Mouse (Mus musculus): Measurements from ENCODE around the gene Xrcc4. TPM values are rescaled to one million over a fixed set of nuclear protein-coding genes. Genes with fewer than 3 reads are reported as not detected.

The Xrcc4 gene
- polyA plus RNA-seq, 2 experiments: 6.2 to 10.3 TPM

DNA sequence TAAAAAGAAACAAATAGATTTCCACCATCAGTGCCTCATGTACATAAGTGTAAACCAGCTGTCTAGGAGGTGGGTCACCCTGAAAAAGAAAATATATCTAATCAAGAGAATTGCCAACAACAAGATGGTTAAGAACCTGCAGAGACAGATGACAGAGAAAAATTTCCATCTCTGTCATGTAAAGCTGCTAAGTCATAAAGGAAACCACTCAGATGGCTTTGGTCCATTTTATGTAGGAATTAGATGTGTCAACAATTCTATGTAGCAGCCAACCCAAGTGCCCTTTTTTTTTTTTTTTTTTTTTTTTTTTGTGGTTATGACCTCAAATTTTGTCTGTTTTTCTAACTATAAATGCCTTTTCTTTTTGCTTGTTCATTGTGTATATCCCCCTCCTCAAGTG is 12.1 kb upstream of the Xrcc4 start:
- no peak overlapping the region for H3K4me2 ChIP-seq (replicated peaks; ENCODE audit: low read depth, low read length, severe bottlenecking)
- H3K27ac ChIP-seq (replicated peaks; ENCODE audit: low read depth, low read length): no peak overlapping the region
- DNase-seq (ENCODE audit: low spot score) (no peak), ATAC-seq (ENCODE audit: low FRiP score, low read depth) (no peak)
- no peak overlapping the region for H3K9ac ChIP-seq (ENCODE audit: low read depth, low read length, severe bottlenecking)
- H3K36me3 ChIP-seq (ENCODE audit: control insufficient read depth, insufficient read depth, low read length): peaks cover 55% of the 10 kb centered on the region
- H3K27me3 ChIP-seq (ENCODE audit: control insufficient read depth, insufficient read depth, low read length): no peaks in the 10 kb centered on the region
- H3K4me1 ChIP-seq (ENCODE audit: control insufficient read depth, insufficient read depth, low read length): no peaks in the 10 kb centered on the region
- H3K9me3 ChIP-seq (ENCODE audit: control insufficient read depth, low read length): no peaks in the 10 kb centered on the region
- no peak for TF ChIP-seq POLR2A (IDR thresholded peaks at IDR 0.05; ENCODE audit: borderline replicate concordance, extremely low read depth, insufficient read depth, insufficient read length)
- no peak overlapping the region for H3K4me3 ChIP-seq (replicated peaks; ENCODE audit: low read length)

DNA sequence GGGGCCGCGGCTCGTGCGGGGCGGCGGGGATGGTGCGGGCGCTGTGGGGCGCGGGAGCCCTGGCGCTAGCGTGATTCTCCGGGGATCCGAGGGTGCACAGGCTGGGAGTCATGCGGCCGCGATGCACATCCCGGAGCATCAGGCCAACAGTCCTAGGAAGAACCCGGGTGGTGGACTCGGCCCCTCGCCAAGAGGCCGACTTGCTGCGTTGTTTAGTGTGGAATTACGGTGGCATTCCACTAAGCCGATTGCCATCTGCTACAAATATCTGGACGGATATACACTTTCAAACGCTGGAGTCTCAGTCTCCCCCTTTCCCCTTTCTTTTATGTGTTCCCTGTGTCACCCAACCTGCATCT is 396 bp upstream of the Xrcc4 start:
- H3K4me3 ChIP-seq (replicated peaks; ENCODE audit: low read length): peak overlapping the region; percentile 67
- peaks cover 2% of the 10 kb centered on the region; the same call in 1 of the 2 replicates for H3K4me1 ChIP-seq (ENCODE audit: control insufficient read depth, insufficient read depth, low read length)
- TF ChIP-seq POLR2A (IDR thresholded peaks at IDR 0.05; ENCODE audit: borderline replicate concordance, extremely low read depth, insufficient read depth, insufficient read length): no peak
- H3K9me3 ChIP-seq (ENCODE audit: control insufficient read depth, low read length): no peaks in the 10 kb centered on the region
- peaks cover 6% of the 10 kb centered on the region; the same call in 1 of the 2 replicates for H3K36me3 ChIP-seq (ENCODE audit: control insufficient read depth, insufficient read depth, low read length)
- peak; percentile 68 for DNase-seq (ENCODE audit: low spot score)
- peak; percentile 57 for ATAC-seq (ENCODE audit: low FRiP score, low read depth)
- peak overlapping the region; percentile 44 for H3K4me2 ChIP-seq (replicated peaks; ENCODE audit: low read depth, low read length, severe bottlenecking)
- H3K27ac ChIP-seq (replicated peaks; ENCODE audit: low read depth, low read length): peak overlapping the region; percentile 74
- WGBS: 0% methylated on average over 27 of the region's 27 CpGs
- H3K9ac ChIP-seq (ENCODE audit: low read depth, low read length, severe bottlenecking): peak overlapping the region; percentile 79
- no peaks in the 10 kb centered on the region for H3K27me3 ChIP-seq (ENCODE audit: control insufficient read depth, insufficient read depth, low read length)

DNA sequence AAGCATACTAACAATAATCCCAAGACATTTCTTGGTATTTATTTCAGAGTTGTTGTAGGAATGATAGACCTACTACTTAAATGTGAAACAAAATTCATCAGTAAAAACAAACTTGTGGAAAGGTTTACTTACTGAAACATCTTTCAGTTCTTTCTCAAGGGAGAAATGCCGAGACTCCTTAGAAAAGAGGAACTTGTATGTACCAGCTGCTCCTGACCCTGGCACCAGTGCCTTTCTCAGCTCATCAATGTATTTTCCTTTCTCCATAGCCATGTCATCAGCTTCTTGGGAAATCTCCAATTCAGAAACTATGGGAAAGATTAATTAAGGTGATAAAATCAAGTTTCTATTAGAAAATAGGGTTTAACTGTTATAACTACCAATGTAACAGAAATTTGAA is 27.5 kb downstream of the Xrcc4 start:
- H3K36me3 ChIP-seq (ENCODE audit: control insufficient read depth, insufficient read depth, low read length): no peaks in the 10 kb centered on the region
- no peak overlapping the region for H3K4me3 ChIP-seq (replicated peaks; ENCODE audit: low read length)
- no peak overlapping the region for H3K9ac ChIP-seq (ENCODE audit: low read depth, low read length, severe bottlenecking)
- ATAC-seq (ENCODE audit: low FRiP score, low read depth) (no peak), DNase-seq (ENCODE audit: low spot score) (no peak)
- H3K27ac ChIP-seq (replicated peaks; ENCODE audit: low read depth, low read length): no peak overlapping the region
- no peaks in the 10 kb centered on the region for H3K27me3 ChIP-seq (ENCODE audit: control insufficient read depth, insufficient read depth, low read length)
- H3K4me1 ChIP-seq (ENCODE audit: control insufficient read depth, insufficient read depth, low read length): no peaks in the 10 kb centered on the region
- no peak for TF ChIP-seq POLR2A (IDR thresholded peaks at IDR 0.05; ENCODE audit: borderline replicate concordance, extremely low read depth, insufficient read depth, insufficient read length)
- whole genome bisulfite sequencing: 86% methylated on average over 1 of the region's 1 CpGs
- H3K9me3 ChIP-seq (ENCODE audit: control insufficient read depth, low read length): no peaks in the 10 kb centered on the region
- no peak overlapping the region for H3K4me2 ChIP-seq (replicated peaks; ENCODE audit: low read depth, low read length, severe bottlenecking)

DNA sequence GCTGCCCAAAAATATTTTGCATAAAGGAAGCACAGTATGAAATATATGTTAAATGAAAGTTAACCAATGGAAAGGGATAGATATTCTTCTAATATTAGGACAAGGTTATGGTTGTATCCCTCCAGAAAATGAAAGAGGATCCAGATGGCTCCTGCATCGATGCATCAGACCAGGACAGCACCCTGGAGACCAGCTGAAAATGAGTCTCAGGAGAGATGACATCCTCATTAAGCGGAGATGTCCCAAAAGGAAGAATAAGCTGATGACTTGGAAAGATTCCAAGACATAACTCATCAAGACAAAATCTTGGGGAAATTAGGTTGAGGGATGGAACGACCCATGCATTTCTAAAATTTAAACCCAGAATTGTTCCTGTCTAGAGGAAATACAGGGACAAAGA is 37.0 kb downstream of the Xrcc4 start:
- no peaks in the 10 kb centered on the region for H3K4me1 ChIP-seq (ENCODE audit: control insufficient read depth, insufficient read depth, low read length)
- no peak overlapping the region for H3K4me3 ChIP-seq (replicated peaks; ENCODE audit: low read length)
- H3K27me3 ChIP-seq (ENCODE audit: control insufficient read depth, insufficient read depth, low read length): no peaks in the 10 kb centered on the region
- no peak for TF ChIP-seq POLR2A (IDR thresholded peaks at IDR 0.05; ENCODE audit: borderline replicate concordance, extremely low read depth, insufficient read depth, insufficient read length)
- WGBS: 81% methylated on average over 3 of the region's 3 CpGs
- H3K9ac ChIP-seq (ENCODE audit: low read depth, low read length, severe bottlenecking): no peak overlapping the region
- DNase-seq (ENCODE audit: low spot score): no peak
- no peaks in the 10 kb centered on the region for H3K9me3 ChIP-seq (ENCODE audit: control insufficient read depth, low read length)
- ATAC-seq (ENCODE audit: low FRiP score, low read depth): no peak
- H3K36me3 ChIP-seq (ENCODE audit: control insufficient read depth, insufficient read depth, low read length): no peaks in the 10 kb centered on the region
- no peak overlapping the region for H3K27ac ChIP-seq (replicated peaks; ENCODE audit: low read depth, low read length)
- H3K4me2 ChIP-seq (replicated peaks; ENCODE audit: low read depth, low read length, severe bottlenecking): no peak overlapping the region

DNA sequence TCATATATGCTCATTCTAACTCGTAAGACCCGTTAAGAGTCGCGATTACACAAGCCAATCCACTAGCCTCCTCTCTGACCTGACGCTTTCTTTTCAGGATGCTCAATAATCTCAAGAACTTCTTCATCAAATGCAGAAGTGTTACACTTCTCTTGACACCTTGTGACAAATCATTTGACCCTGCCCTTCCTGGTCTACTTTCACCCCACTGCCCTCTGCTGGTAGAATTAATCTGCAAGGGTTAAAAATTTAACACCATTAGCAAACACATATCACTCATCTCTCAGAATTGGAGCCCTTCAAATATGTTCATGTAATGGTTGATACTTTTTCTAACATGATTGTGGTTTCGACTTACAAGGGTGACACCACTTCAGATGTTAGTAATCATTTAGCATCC is 37.7 kb downstream of the Xrcc4 start:
- no peak for ATAC-seq (ENCODE audit: low FRiP score, low read depth)
- Histone ChIP-seq H3K4me2 (replicated peaks; ENCODE audit: low read depth, low read length, severe bottlenecking) (no peak overlapping the region), H3K9me3 (ENCODE audit: control insufficient read depth, low read length) (no peaks in the 10 kb centered on the region), H3K4me1 (ENCODE audit: control insufficient read depth, insufficient read depth, low read length) (no peaks in the 10 kb centered on the region), H3K4me3 (replicated peaks; ENCODE audit: low read length) (no peak overlapping the region), H3K27me3 (ENCODE audit: control insufficient read depth, insufficient read depth, low read length) (no peaks in the 10 kb centered on the region), H3K9ac (ENCODE audit: low read depth, low read length, severe bottlenecking) (no peak overlapping the region), H3K36me3 (ENCODE audit: control insufficient read depth, insufficient read depth, low read length) (no peaks in the 10 kb centered on the region), H3K27ac (replicated peaks; ENCODE audit: low read depth, low read length) (no peak overlapping the region)
- no peak for TF ChIP-seq POLR2A (IDR thresholded peaks at IDR 0.05; ENCODE audit: borderline replicate concordance, extremely low read depth, insufficient read depth, insufficient read length)
- no peak for DNase-seq (ENCODE audit: low spot score)
- 79% methylated on average over 6 of the region's 6 CpGs for WGBS

DNA sequence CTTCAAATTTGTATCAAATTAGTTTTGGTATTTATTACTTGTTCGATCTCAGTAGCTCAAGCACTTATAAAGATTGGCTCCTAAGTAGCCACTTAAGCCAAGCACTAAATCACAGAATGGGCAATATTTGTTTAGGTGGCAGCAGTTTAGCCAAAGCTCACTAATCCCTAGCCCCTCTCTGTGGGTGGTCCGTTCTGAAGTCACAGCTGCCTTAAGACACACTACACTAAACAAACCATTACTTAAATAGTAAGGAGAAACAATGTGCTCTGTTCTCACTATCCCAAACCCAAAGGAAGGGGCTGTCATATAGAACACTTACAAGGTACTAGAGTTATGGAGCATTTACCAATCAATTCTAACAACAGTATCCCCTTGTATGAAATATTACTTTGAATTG is 49.8 kb downstream of the Xrcc4 start:
- 18% methylated on average over 2 of the region's 2 CpGs for WGBS
- TF ChIP-seq POLR2A (IDR thresholded peaks at IDR 0.05; ENCODE audit: borderline replicate concordance, extremely low read depth, insufficient read depth, insufficient read length): no peak
- H3K4me3 ChIP-seq (replicated peaks; ENCODE audit: low read length): no peak overlapping the region
- ATAC-seq (ENCODE audit: low FRiP score, low read depth): no peak
- H3K27ac ChIP-seq (replicated peaks; ENCODE audit: low read depth, low read length): no peak overlapping the region
- H3K36me3 ChIP-seq (ENCODE audit: control insufficient read depth, insufficient read depth, low read length): no peaks in the 10 kb centered on the region
- no peak overlapping the region for H3K4me2 ChIP-seq (replicated peaks; ENCODE audit: low read depth, low read length, severe bottlenecking)
- H3K4me1 ChIP-seq (ENCODE audit: control insufficient read depth, insufficient read depth, low read length): no peaks in the 10 kb centered on the region
- no peak overlapping the region for H3K9ac ChIP-seq (ENCODE audit: low read depth, low read length, severe bottlenecking)
- H3K9me3 ChIP-seq (ENCODE audit: control insufficient read depth, low read length): no peaks in the 10 kb centered on the region
- no peaks in the 10 kb centered on the region for H3K27me3 ChIP-seq (ENCODE audit: control insufficient read depth, insufficient read depth, low read length)
- DNase-seq (ENCODE audit: low spot score): no peak
